Mouse (Mus musculus) lung, adult 2 months (tissue): ENCODE data around the gene Rag1. TPM values are rescaled to one million over a fixed set of nuclear protein-coding genes. Genes with fewer than 3 reads are reported as not detected.

ENCODE experiments used
- DNase-seq: peaks from one replicate; pipeline ENCODE4 v3.0.0; 2022
- H3K4me1 ChIP-seq: fragments of 200-500 bp; 2 replicates; pipeline ENCODE4 v1.6.1; 2011; ENCODE audit warnings: low read length; ENCODE audit not compliant: control insufficient read depth, insufficient read depth
- H3K4me3 ChIP-seq: fragments of 200-500 bp; replicated peaks from 2 replicates; pipeline ENCODE3; 2011; ENCODE audit warnings: low read depth, mild to moderate bottlenecking, control low read depth, low read length; ENCODE audit errors: extremely low read depth
- CTCF ChIP-seq: fragments of 200-500 bp; IDR thresholded peaks from 2 replicates; pipeline ENCODE4 v1.5.1; 2011; ENCODE audit warnings: mild to moderate bottlenecking, low read length, control low read depth; ENCODE audit not compliant: insufficient read depth
- POLR2A ChIP-seq: fragments of 200-500 bp; IDR thresholded peaks from 2 replicates; pipeline ENCODE4 v1.6.1; 2011; ENCODE audit warnings: low read depth, mild to moderate bottlenecking, control low read depth, low read length, borderline replicate concordance; ENCODE audit errors: extremely low read depth
- WGBS: fragments of 180-500 bp; shearing (Covaris S2); methylation state at CpG from one replicate; pipeline ENCODE4 v1.1.7; 2018; 5-methylcytosine and 5-hydroxymethylcytosine counted together
- polyA plus RNA-seq: library from polyadenylated mRNA; depleted of rRNA; stranded (reverse); fragments of >200 nt; gene quantifications from 2 replicates; pipeline ENCODE4 v1.2.3, GENCODE M21; 2012; rRNA removed

The Rag1 gene
- polyA plus RNA-seq, result 0.02 TPM in 1 of 2 replicates, not detected in the other

GRCm38 (mm10) chr2:101649114-101649671, at the start of gene Rag1, which contains the start of gene B230118H07Rik:
Gene Rag1 (minus strand): TSS chr2:101649501.
Gene B230118H07Rik (minus strand): TSS chr2:101649532.
- WGBS, result 36% methylated on average over 8 of the region's 8 CpGs
- H3K4me3 ChIP-seq, result no peak within 1 kb of the TSS
- TF ChIP-seq CTCF (no peak), POLR2A (no peak)
- DNase-seq, result no peak
- H3K4me1 ChIP-seq, result no peaks in the 10 kb centered on the region

GRCm38 (mm10) chr2:101695584-101695983, 46.3 kb upstream of the Rag1 start:
- Histone ChIP-seq H3K4me1 (no peaks in the 10 kb centered on the region), H3K4me3 (no peak overlapping the region)
- 86% methylated on average over 7 of the region's 7 CpGs for WGBS
- TF ChIP-seq CTCF (no peak), POLR2A (no peak)
- no peak for DNase-seq

GRCm38 (mm10) chr2:101693577-101694215, 44.4 kb upstream of the Rag1 start:
- TF ChIP-seq POLR2A (no peak), CTCF (peak; percentile 36; the same call in 1 of the 2 replicates)
- Histone ChIP-seq H3K4me3 (no peak overlapping the region), H3K4me1 (no peaks in the 10 kb centered on the region)
- no peak for DNase-seq
- WGBS, result 53% methylated on average over 5 of the region's 5 CpGs

GRCm38 (mm10) chr2:101693043-101693442, 43.7 kb upstream of the Rag1 start:
- no peak for DNase-seq
- 47% methylated on average over 4 of the region's 4 CpGs for WGBS

GRCm38 (mm10) chr2:101690252-101690827, 41.0 kb upstream of the Rag1 start:
- Histone ChIP-seq H3K4me3 (no peak overlapping the region), H3K4me1 (no peaks in the 10 kb centered on the region)
- DNase-seq, result no peak
- no peak for TF ChIP-seq POLR2A
- TF ChIP-seq CTCF, result no peak
- 76% methylated on average over 9 of the region's 9 CpGs for WGBS

More at GRCm38 (mm10) chr2:101693043-101693442, 43.7 kb upstream of the Rag1 start:
- TF ChIP-seq POLR2A, result no peak
- TF ChIP-seq CTCF, result no peak
- H3K4me1 ChIP-seq, result no peaks in the 10 kb centered on the region
- H3K4me3 ChIP-seq, result no peak overlapping the region

GRCm38 (mm10) chr2:101688011-101688410, 38.7 kb upstream of the Rag1 start:
- no peak for DNase-seq
- no peak for TF ChIP-seq CTCF
- Histone ChIP-seq H3K4me1 (no peaks in the 10 kb centered on the region), H3K4me3 (no peak overlapping the region)
- 87% methylated on average over 5 of the region's 5 CpGs for WGBS

GRCm38 (mm10) chr2:101684421-101684820, 35.1 kb upstream of the Rag1 start:
- no peak for DNase-seq
- peaks cover 6% of the 10 kb centered on the region for H3K4me1 ChIP-seq
- 80% methylated on average over 12 of the region's 12 CpGs for WGBS
- H3K4me3 ChIP-seq, result no peak overlapping the region
- TF ChIP-seq CTCF, result no peak
- no peak for TF ChIP-seq POLR2A

GRCm38 (mm10) chr2:101679164-101679784, 30.0 kb upstream of the Rag1 start:
- Histone ChIP-seq H3K4me1 (peaks cover 11% of the 10 kb centered on the region), H3K4me3 (peak overlapping the region; percentile 81)
- TF ChIP-seq POLR2A (no peak), CTCF (no peak)
- 3% methylated on average over 15 of the region's 15 CpGs for WGBS
- DNase-seq, result no peak

- peak within 1 kb of the TSS; percentile 81 for H3K4me3 ChIP-seq
- TF ChIP-seq CTCF (peak; percentile 46), POLR2A (peak; percentile 51; the same call in 1 of the 2 replicates)
- DNase-seq, result peak; percentile 82
- under 1% methylated on average over 68 of the region's 68 CpGs for WGBS
- H3K4me1 ChIP-seq, result peaks cover 11% of the 10 kb centered on the region
These were observed 29.1 kb upstream of the Rag1 start, which contains the start of gene Traf6 for GRCm38 (mm10) chr2:101678236-101679021. Gene Traf6 (plus strand): TSS chr2:101678429.

GRCm38 (mm10) chr2:101673547-101673946, 24.2 kb upstream of the Rag1 start:
- no peak for DNase-seq
- no peak for TF ChIP-seq POLR2A
- TF ChIP-seq CTCF, result no peak
- Histone ChIP-seq H3K4me3 (no peak overlapping the region), H3K4me1 (peaks cover 2% of the 10 kb centered on the region; the same call in 1 of the 2 replicates)
- WGBS, result 55% methylated on average over 3 of the region's 3 CpGs
